Mouse (Mus musculus): ENCODE measurements around the gene Dok1. TPM values are rescaled to one million over a fixed set of nuclear protein-coding genes. Genes with fewer than 3 reads are reported as not detected.
A peak's percentile ranks its signal among the peaks of the same experiment; 100 is the strongest.

The Dok1 gene
- 22.6 and 23.8 TPM in 2 replicates for polyA plus RNA-seq (2012; rRNA removed)

GRCm38 (mm10) chr6:83033249-83034185, at the start of gene Dok1, which contains the start of gene Loxl3:
TSS of gene Dok1 (minus strand) at chr6:83033471.
TSS of gene Loxl3 (plus strand) at chr6:83034173.
- H3K4me1 ChIP-seq (ENCODE audit: control insufficient read depth, insufficient read depth, insufficient read length): peaks cover 4% of the 10 kb centered on the region; the same call in 1 of the 2 replicates
- WGBS: 3% methylated on average over 51 of the region's 51 CpGs
- no peaks in the 10 kb centered on the region for H3K27me3 ChIP-seq (ENCODE audit: control insufficient read depth, insufficient read depth, low read length)
- H3K36me3 ChIP-seq (ENCODE audit: control insufficient read depth, insufficient read depth, low read length): peaks cover 13% of the 10 kb centered on the region
- TF ChIP-seq CTCF (IDR thresholded peaks at IDR 0.05; ENCODE audit: extremely low read depth, insufficient read depth, insufficient read length, insufficient replicate concordance): no peak
- TF ChIP-seq POLR2A (IDR thresholded peaks at IDR 0.05; ENCODE audit: low read depth, low read length): peak; percentile 51; the same call in 1 of the 2 replicates
- peak within 1 kb of the TSS; percentile 96 for H3K4me3 ChIP-seq (ENCODE audit: extremely low read depth, insufficient read depth, insufficient read length)
- DNase-seq (ENCODE audit: low read depth in 1 of 2, low spot score in 2 of 2): peak; percentile 41 to 65
- H3K27ac ChIP-seq (ENCODE audit: insufficient read depth, low read length): peak within 1 kb of the TSS; percentile 83

- Histone ChIP-seq H3K4me1 (ENCODE audit: control insufficient read depth, insufficient read depth, insufficient read length) (peaks cover 3% of the 10 kb centered on the region; the same call in 1 of the 2 replicates), H3K36me3 (ENCODE audit: control insufficient read depth, insufficient read depth, low read length) (peaks cover 1% of the 10 kb centered on the region), H3K27me3 (ENCODE audit: control insufficient read depth, insufficient read depth, low read length) (0 out of 2 replicates have a peak, but pooled peaks cover 1% of the 10 kb centered on the region), H3K27ac (ENCODE audit: insufficient read depth, low read length) (no peak overlapping the region), H3K4me3 (ENCODE audit: extremely low read depth, insufficient read depth, insufficient read length) (no peak overlapping the region)
- 96% methylated on average over 5 of the region's 5 CpGs for WGBS
- TF ChIP-seq POLR2A (IDR thresholded peaks at IDR 0.05; ENCODE audit: low read depth, low read length): no peak
- TF ChIP-seq CTCF (IDR thresholded peaks at IDR 0.05; ENCODE audit: extremely low read depth, insufficient read depth, insufficient read length, insufficient replicate concordance): no peak
- DNase-seq (ENCODE audit: low read depth in 1 of 2, low spot score in 2 of 2): no peak
These were observed 46.9 kb upstream of the Dok1 start for GRCm38 (mm10) chr6:83080210-83080609.

GRCm38 (mm10) chr6:83078324-83078858, 45.1 kb upstream of the Dok1 start:
- WGBS: under 1% methylated on average over 46 of the region's 46 CpGs

GRCm38 (mm10) chr6:83077630-83078323, 44.5 kb upstream of the Dok1 start, which contains the start of gene Pcgf1:
TSS of gene Pcgf1 (plus strand) at chr6:83077869.
- Histone ChIP-seq H3K4me1 (ENCODE audit: control insufficient read depth, insufficient read depth, insufficient read length) (peaks cover 3% of the 10 kb centered on the region; the same call in 1 of the 2 replicates), H3K27me3 (ENCODE audit: control insufficient read depth, insufficient read depth, low read length) (peaks cover 1% of the 10 kb centered on the region; the same call in 1 of the 2 replicates), H3K4me3 (ENCODE audit: extremely low read depth, insufficient read depth, insufficient read length) (peak within 1 kb of the TSS; percentile 91), H3K36me3 (ENCODE audit: control insufficient read depth, insufficient read depth, low read length) (peaks cover 1% of the 10 kb centered on the region), H3K27ac (ENCODE audit: insufficient read depth, low read length) (peak within 1 kb of the TSS; percentile 94)
- no peak for TF ChIP-seq CTCF (IDR thresholded peaks at IDR 0.05; ENCODE audit: extremely low read depth, insufficient read depth, insufficient read length, insufficient replicate concordance)
- TF ChIP-seq POLR2A (IDR thresholded peaks at IDR 0.05; ENCODE audit: low read depth, low read length): no peak
- DNase-seq (ENCODE audit: low read depth in 1 of 2, low spot score in 2 of 2): no peak
- under 1% methylated on average over 54 of the region's 54 CpGs for WGBS

More at GRCm38 (mm10) chr6:83078324-83078858, 45.1 kb upstream of the Dok1 start:
- peak overlapping the region; percentile 91 for H3K4me3 ChIP-seq (ENCODE audit: extremely low read depth, insufficient read depth, insufficient read length)
- peak overlapping the region; percentile 94 for H3K27ac ChIP-seq (ENCODE audit: insufficient read depth, low read length)
- H3K4me1 ChIP-seq (ENCODE audit: control insufficient read depth, insufficient read depth, insufficient read length): peaks cover 3% of the 10 kb centered on the region; the same call in 1 of the 2 replicates
- H3K27me3 ChIP-seq (ENCODE audit: control insufficient read depth, insufficient read depth, low read length): 0 out of 2 replicates have a peak, but pooled peaks cover 1% of the 10 kb centered on the region
- TF ChIP-seq CTCF (IDR thresholded peaks at IDR 0.05; ENCODE audit: extremely low read depth, insufficient read depth, insufficient read length, insufficient replicate concordance): peak; percentile 67
- TF ChIP-seq POLR2A (IDR thresholded peaks at IDR 0.05; ENCODE audit: low read depth, low read length): 0 out of 2 replicates have a peak, but pooled peaks have one; percentile 3
- H3K36me3 ChIP-seq (ENCODE audit: control insufficient read depth, insufficient read depth, low read length): peaks cover 1% of the 10 kb centered on the region
- DNase-seq (ENCODE audit: low read depth in 1 of 2, low spot score in 2 of 2): peak; percentile 96 to 99

GRCm38 (mm10) chr6:83074979-83075378, 41.7 kb upstream of the Dok1 start:
- TF ChIP-seq CTCF (IDR thresholded peaks at IDR 0.05; ENCODE audit: extremely low read depth, insufficient read depth, insufficient read length, insufficient replicate concordance): no peak
- no peak for TF ChIP-seq POLR2A (IDR thresholded peaks at IDR 0.05; ENCODE audit: low read depth, low read length)
- H3K4me1 ChIP-seq (ENCODE audit: control insufficient read depth, insufficient read depth, insufficient read length): peaks cover 14% of the 10 kb centered on the region
- DNase-seq (ENCODE audit: low read depth in 1 of 2, low spot score in 2 of 2): no peak
- WGBS: 18% methylated on average over 2 of the region's 2 CpGs
- H3K27ac ChIP-seq (ENCODE audit: insufficient read depth, low read length): no peak overlapping the region
- peaks cover 18% of the 10 kb centered on the region for H3K27me3 ChIP-seq (ENCODE audit: control insufficient read depth, insufficient read depth, low read length)
- no peaks in the 10 kb centered on the region; the same call in 1 of the 2 replicates for H3K36me3 ChIP-seq (ENCODE audit: control insufficient read depth, insufficient read depth, low read length)
- H3K4me3 ChIP-seq (ENCODE audit: extremely low read depth, insufficient read depth, insufficient read length): no peak overlapping the region

GRCm38 (mm10) chr6:83071220-83071619, 37.9 kb upstream of the Dok1 start:
- Histone ChIP-seq H3K36me3 (ENCODE audit: control insufficient read depth, insufficient read depth, low read length) (no peaks in the 10 kb centered on the region), H3K4me3 (ENCODE audit: extremely low read depth, insufficient read depth, insufficient read length) (no peak overlapping the region), H3K27me3 (ENCODE audit: control insufficient read depth, insufficient read depth, low read length) (peaks cover 33% of the 10 kb centered on the region), H3K4me1 (ENCODE audit: control insufficient read depth, insufficient read depth, insufficient read length) (peaks cover 26% of the 10 kb centered on the region), H3K27ac (ENCODE audit: insufficient read depth, low read length) (no peak overlapping the region)
- TF ChIP-seq CTCF (IDR thresholded peaks at IDR 0.05; ENCODE audit: extremely low read depth, insufficient read depth, insufficient read length, insufficient replicate concordance): no peak
- TF ChIP-seq POLR2A (IDR thresholded peaks at IDR 0.05; ENCODE audit: low read depth, low read length): no peak
- DNase-seq (ENCODE audit: low read depth in 1 of 2, low spot score in 2 of 2): no peak
- WGBS: 6% methylated on average over 23 of the region's 24 CpGs
